Mouse (Mus musculus): Measurements from ENCODE around the gene Fam160a2.
"Not testable (repeated sequence)": the region's sequence is repeated elsewhere in the genome, so short reads cannot be mapped to it uniquely, and the experiment has no call there.

Gene Fam160a2

DNA sequence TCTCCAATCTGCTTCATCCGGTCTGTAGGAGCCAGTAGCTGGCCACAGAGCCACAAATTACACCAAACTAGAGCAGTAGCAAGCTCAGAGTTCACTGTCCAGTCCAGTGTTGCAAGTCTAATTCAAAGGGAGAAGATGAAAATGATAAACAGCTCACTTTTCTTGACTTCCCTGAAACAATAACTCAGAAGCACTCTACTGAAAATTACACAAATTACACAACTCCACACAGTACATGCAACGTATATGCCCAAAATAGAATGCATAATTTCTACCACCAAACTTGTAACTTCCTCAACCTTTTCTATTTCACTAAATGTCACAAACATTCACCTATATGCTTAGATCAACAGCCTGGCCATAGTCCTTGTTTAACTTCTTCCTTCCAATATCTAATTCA, 9.6 kb downstream of the Fam160a2 start:
- no peak for DNase-seq (ENCODE audit: low read depth)

DNA sequence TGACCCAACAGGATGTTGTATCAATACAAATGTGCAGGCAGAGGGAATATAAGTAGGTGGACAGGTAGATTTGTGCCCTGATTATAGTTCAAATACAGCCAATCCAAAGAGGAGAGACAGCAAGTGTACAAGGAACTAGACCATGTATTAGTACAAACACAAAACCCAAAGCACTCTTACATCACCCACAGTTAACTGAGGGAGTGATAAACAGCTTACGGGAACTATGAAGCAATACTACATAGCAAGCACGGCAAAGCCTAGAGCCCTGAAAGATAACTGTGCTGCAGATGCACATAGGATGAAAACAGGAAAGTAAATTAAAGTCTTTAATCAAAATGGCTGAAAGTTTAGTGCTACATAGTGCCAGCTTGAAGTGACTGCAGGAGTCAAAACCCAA, 12.2 kb downstream of the Fam160a2 start:
- no peak for DNase-seq (ENCODE audit: low read depth)

DNA sequence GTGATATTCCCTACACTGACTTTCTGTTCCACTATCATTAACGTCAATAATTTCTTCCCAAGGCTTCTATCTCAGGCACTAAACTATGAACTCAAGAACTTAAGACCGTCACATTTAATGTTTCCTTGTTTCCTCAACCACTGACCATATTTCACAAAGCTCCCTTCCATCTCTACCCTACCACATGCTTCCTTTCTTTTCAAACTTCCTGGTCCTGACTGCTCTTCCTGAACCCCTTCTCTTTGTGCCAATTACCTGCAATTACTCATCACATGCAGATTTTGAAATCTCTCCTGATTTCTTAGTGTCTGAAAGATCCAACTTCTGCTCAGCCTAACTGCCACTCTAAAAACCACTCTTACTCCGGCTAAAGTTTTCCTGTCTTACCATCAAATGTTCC, 19.5 kb downstream of the Fam160a2 start:
- DNase-seq (ENCODE audit: low read depth): no peak

DNA sequence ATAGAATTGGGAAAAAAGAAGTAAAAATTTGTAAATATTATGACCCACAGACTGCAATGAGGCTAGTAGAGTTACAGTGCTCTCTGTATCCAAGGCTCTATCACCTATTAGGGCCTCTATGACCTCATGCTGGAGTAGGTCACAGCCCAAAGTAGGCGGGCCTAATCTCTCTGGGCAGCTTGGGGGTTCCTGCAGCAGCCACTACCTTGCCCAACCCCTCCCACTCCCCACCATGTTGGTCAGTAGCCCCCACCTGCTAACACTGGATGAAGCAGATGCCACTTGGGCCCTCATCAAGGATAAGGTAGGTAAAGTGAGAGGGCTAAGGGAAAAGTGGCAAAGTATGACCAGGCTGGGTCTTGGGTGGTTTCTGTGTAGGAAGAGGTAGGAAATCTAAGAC, 25.0 kb downstream of the Fam160a2 start, which contains the start of gene Gm5901:
Gene Gm5901, plus strand, starts transcription at position 173 of the 400 bp plus-strand sequence.
- DNase-seq (ENCODE audit: low read depth): no peak

DNA sequence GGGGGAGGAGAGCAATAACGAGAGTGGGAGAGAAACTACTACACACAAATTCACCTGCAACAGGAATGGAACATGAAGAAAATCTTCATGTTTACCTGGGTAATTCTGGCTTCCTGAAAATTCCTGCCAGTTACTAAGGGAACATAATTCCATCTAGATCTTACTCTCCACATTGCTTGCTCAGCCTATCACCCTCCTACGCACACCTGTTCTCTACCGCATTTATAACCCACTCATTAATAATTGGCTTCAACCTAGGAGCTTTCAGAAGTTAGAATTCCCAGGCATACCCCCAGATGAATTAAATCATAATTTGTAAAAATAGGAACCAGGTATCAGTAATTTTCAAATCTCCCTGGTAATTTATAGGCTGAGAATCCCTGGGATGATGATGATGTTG, 25.9 kb downstream of the Fam160a2 start:
- DNase-seq (ENCODE audit: low read depth): no peak

DNA sequence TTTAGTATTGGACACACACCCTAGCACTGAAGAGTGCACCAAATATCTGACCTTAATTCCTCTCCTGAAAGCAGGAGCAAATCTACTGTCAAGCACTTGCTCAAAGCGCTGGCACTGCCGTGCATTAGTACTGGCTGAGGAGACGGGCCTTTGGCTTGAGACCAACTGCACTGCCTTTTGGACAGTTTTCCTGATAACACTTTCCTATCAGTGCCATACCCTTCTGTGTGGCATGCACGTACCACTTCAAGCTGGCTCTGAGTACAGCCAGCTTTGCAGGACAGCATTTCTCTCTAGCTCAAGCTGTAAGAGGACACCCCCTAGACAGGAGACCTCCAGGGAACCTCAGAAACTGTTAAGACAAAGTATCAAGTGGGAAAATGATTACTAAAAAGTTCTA, 26.3 kb downstream of the Fam160a2 start:
- DNase-seq (ENCODE audit: low read depth): no peak

DNA sequence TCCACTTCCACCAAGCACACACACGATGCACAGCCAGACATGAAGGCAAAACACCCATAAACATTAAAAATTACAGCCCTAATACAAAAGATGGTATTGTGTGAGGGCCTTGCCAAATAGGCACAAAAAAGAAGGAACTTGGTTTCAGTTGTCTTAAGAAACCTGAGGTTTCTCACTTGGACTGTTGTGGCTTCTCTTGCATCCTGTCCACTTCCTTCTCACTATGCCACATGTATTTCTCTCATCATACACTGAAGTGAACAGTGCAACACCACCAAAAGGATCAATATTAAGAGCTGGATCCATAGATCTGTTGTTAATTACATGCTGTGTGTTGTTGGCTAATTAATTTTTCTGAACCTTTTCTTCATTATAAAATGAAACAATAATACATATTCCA, 26.9 kb downstream of the Fam160a2 start:
- DNase-seq (ENCODE audit: low read depth): no peak

DNA sequence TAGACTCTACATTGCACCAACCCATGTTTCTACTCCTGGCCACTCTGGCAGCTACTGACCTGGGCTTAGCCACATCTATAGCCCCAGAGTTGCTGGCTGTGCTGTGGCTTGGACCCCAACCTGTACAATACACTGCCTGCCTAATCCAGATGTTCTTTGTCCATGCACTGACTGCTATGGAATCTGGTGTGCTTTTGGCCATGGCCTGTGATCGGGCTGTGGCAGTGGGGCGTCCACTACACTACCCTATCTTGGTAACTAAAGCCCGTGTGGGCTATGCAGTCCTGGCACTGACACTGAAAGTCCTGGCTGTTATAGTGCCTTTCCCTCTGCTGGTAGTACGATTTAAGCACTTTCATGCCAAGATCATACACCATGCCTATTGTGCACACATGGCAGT, 31.3 kb downstream of the Fam160a2 start:
- DNase-seq (ENCODE audit: low read depth): no peak

DNA sequence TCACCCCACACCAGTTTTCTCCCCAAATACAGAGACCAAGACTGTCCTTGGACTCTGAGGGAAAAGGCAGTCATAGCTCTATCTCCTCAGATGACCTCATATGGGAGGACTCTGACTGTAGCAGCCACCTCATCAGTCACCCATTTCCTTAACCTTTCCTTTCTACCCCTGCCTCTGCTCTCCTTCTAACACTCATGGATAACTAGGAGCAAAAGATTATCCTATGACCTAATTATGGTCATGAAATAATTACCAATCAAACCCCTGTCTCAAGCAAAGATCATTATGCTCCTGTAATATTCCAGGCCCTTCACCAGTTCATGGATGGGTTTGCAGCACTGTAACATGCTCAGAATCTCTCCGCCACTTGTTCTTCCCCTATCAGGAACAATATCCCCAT, 31.9 kb downstream of the Fam160a2 start, which contains the start of gene Olfr692:
Gene Olfr692, plus strand, starts transcription at position 301 of the 400 bp plus-strand sequence.
- DNase-seq (ENCODE audit: low read depth): no peak

DNA sequence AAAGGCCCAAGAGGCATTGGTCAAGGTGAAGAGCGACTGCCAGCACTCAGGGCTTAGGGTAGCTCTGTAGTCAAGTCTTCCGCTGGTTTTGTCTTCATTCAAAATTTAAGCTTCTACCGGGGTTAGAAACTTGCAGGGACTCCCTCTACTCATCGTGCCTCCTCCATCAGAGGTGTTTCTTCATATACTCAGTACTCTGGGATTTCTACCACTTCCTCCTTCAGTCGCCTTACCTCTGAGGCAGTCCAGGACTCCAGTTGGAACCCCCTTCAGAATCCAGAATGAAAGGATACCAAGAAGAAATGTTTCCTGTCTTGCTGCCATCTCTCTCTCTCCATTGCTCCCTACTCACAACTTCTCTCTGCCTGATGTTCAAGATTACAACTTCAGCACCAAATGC, 32.6 kb downstream of the Fam160a2 start:
- no peak for DNase-seq (ENCODE audit: low read depth)

DNA sequence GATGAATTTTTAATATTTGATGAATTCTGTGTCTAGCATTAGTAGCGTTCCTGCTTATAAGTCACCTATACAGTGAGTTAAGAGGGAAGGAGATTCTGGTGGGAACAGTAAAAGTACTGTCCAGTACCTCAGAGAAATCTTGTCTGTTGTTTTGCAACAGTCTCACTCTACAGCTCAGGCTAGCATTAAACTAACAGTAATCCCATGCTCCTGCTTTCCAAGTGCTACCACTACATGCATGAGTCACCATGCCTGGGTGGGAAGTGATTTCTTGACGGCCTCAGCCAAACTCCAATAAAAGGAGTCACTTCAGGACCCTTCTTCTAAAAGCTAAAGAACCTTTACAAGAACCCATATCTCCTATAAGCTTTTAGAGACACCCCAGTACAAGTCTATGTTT, 38.1 kb downstream of the Fam160a2 start:
- DNase-seq (ENCODE audit: low read depth): no peak

DNA sequence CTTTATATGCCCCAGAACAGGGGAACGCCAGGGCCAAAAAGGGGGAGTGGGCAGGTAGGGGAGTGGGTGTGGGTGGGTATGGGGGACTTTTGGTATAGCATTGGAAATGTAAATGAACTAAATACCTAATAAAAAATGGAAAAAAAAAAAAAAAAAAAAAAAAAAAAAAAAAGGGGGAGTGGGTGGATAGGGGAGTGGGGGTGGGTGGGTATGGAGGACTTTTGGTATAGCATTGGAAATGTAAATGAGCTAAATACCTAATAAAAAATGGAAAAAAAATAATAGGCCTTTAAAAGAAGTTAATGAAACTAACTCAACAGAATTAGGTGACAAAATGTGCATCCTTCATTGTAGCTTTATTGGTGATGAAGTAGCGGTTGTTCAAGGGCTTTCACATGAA, 43.4 kb downstream of the Fam160a2 start:
- DNase-seq (ENCODE audit: low read depth): not testable (repeated sequence)

DNA sequence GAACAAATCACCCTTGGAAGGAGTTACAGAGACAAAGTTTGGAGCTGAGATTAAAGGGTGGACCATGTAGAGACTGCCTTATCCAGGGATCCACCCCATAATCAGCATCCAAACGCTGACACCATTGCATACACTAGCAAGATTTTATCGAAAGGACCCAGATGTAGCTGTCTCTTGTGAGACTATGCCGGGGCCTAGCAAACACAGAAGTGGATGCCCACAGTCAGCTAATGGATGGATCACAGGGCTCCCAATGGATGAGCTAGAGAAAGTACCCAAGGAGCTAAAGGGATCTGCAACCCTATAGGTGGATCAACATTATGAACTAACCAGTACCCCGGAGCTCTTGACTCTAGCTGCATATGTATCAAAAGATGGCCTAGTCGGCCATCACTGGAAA, 43.8 kb downstream of the Fam160a2 start:
- DNase-seq (ENCODE audit: low read depth): not testable (repeated sequence)

DNA sequence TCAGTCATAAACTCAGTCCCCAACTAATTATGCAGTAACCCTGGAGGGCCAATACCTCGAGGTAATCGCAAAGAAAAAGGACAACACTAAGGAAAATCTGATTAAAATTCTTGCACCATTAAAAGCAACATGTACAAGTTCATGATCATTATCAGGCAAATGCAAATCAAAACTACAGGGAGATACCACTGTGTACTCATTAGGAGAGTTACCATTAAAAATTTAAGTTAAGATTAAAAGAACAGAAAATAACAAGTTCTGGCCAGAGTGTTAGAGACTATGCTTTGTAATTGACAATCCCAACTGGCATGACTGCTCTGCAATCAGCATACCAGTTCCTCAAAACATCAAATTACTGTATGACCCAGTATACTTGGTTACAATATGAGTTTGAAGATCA, 57.1 kb downstream of the Fam160a2 start:
- DNase-seq (ENCODE audit: low read depth): no peak

DNA sequence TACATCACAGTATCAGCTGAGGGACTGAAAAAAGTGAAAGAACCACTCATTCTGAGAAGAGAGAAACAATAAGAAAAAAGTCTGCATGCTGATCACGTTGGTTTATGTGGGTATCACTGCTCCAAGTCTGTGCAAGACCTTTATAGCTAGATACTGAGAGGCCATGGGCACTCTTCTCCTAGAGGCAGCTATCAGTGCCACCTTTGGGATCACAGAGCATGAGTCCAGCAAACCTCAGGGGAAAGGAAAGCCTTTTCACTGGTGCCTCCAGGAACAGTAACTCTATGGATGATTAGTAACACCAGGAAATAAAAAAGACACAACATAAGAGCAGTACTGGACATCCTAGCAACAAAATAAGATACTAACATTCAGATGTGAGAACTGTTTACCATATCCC, 57.7 kb downstream of the Fam160a2 start, which contains the start of gene Olfr691:
Gene Olfr691, minus strand, starts transcription at position 101 of the 400 bp plus-strand sequence.
- no peak for DNase-seq (ENCODE audit: low read depth)

DNA sequence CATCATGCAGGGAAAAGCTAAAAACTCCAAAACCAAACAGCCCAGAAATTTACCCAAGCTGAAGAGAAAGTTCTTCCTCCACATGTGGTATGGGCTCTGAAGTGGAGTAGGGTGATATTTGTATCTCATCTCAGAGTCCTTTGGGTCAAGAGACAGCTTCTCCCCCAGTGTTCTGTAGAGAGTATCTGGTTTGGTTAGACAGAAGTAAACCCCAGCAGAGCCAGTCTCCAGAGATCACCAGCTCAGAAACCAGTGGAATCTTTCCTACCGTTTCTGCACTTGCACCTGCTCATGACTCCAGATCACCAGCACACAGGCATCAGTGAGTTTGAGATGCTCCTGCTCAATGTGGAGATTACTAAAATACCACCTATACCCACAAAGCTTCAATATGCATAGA, 65.8 kb downstream of the Fam160a2 start, which contains the start of gene Olfr690:
Gene Olfr690, minus strand, starts transcription at position 101 of the 400 bp plus-strand sequence.
- DNase-seq (ENCODE audit: low read depth): no peak

DNA sequence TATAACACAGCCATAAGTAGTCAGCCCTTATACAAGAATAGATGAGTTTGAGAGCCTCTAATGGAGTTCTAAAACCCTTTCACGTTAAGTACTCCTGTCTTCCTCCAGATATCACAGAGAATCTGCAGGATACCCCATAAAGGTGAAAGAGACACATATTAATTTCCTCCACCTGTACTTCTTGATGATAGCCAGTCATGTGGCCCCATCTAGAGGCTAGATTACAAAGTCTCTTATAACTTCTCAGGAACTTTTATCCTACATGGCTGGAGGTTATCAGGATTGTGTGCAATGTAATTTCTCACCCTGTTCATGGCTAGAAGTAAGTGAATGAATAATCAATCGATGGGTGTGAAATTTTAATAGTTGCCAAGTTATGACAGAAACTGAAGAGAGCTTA, 74.6 kb downstream of the Fam160a2 start:
- no peak for DNase-seq (ENCODE audit: low read depth)
